In genomic region chr16:44018372-44018771, GRCm38 (mm10) we compare ENCODE assay signal across 10 mouse cellular contexts. TPM values are rescaled to one million over a fixed set of nuclear protein-coding genes. Genes with fewer than 3 reads are reported as not detected.
DNase-seq lines count a peak whose midpoint lies in the region; ATAC-seq and TF ChIP-seq lines count a peak whose summit lies in the region.
"Had no signal": no experiment of that assay in that cellular context is flagged by ENCODE, and none has a peak within 500 bp of the region (broad histone marks: within the 10 kb centered on the region; RNA-seq: fewer than 3 reads in every experiment).

No protein-coding gene starts in this region.

- intact Hi-C loops in left cerebral cortex, postnatal 25 days (cut with DNase I), result no loop called here

- no peak overlapping the region for H3K27ac ChIP-seq in lung, embryonic 15.5 days
- peak overlapping the region; percentile 82 for H3K27ac ChIP-seq in liver, embryonic 14.5 days
- no peak overlapping the region for H3K27ac ChIP-seq in stomach, embryonic 16.5 days (ENCODE audit: low read length)
- H3K27ac ChIP-seq in forebrain, embryonic 13.5 days, result no peak overlapping the region
- H3K27ac ChIP-seq: neural tube, embryonic 12.5 days had no signal

- DNase-seq in lung, adult 2 months, result no peak
- peak; percentile 66 to 78 (median 72) for DNase-seq in liver, embryonic 14.5 days (ENCODE audit: low read depth in 3 of 3, low spot score in 3 of 3)
- no peak for DNase-seq in left cerebral cortex, postnatal 25 days (ENCODE audit: low spot score in 2 of 2)
- DNase-seq: cerebellum, postnatal 14 days; kidney, adult 9 months had no signal

- TF ChIP-seq POLR2A in lung, adult 2 months (IDR thresholded peaks at IDR 0.05; ENCODE audit: borderline replicate concordance, extremely low read depth, low read depth, low read length), result no peak

- no peaks in the 10 kb centered on the region for H3K36me3 ChIP-seq in lung, embryonic 15.5 days
- no peaks in the 10 kb centered on the region for H3K36me3 ChIP-seq in liver, embryonic 14.5 days (replicated peaks; ENCODE audit: control insufficient read depth, insufficient read depth, low read depth)
- no peaks in the 10 kb centered on the region for H3K36me3 ChIP-seq in stomach, embryonic 16.5 days (ENCODE audit: control insufficient read depth, insufficient read depth, low read length)
- H3K36me3 ChIP-seq in forebrain, embryonic 13.5 days (ENCODE audit: poor library complexity, severe bottlenecking), result no peaks in the 10 kb centered on the region
- H3K36me3 ChIP-seq: neural tube, embryonic 12.5 days had no signal

- H3K4me1 ChIP-seq in lung, embryonic 15.5 days, result peaks cover 13% of the 10 kb centered on the region
- no peaks in the 10 kb centered on the region; the same call in 1 of the 2 replicates for H3K4me1 ChIP-seq in lung, adult 2 months (ENCODE audit: control insufficient read depth, insufficient read depth, low read length)
- H3K4me1 ChIP-seq in liver, embryonic 14.5 days (replicated peaks; ENCODE audit: control insufficient read depth in 2 of 2, insufficient read depth in 2 of 2, low read length in 1 of 2), result peaks cover 30 to 33% of the 10 kb centered on the region in 2 experiments
- no peaks in the 10 kb centered on the region for H3K4me1 ChIP-seq in stomach, embryonic 16.5 days (ENCODE audit: control insufficient read depth, insufficient read depth, low read length)
- H3K4me1 ChIP-seq in forebrain, embryonic 13.5 days, result no peaks in the 10 kb centered on the region
- H3K4me1 ChIP-seq: neural tube, embryonic 12.5 days had no signal

- 26% methylated on average over 7 of the region's 7 CpGs for WGBS in lung, embryonic 15.5 days
- WGBS in lung, adult 2 months, result 23% methylated on average over 7 of the region's 7 CpGs
- 6% methylated on average over 7 of the region's 7 CpGs for WGBS in liver, embryonic 14.5 days (ENCODE audit: insufficient replicate concordance)
- 41% methylated on average over 7 of the region's 7 CpGs for WGBS in stomach, embryonic 16.5 days
- WGBS in forebrain, embryonic 13.5 days, result 63% methylated on average over 7 of the region's 7 CpGs

- H3K9ac ChIP-seq in lung, embryonic 15.5 days, result no peak overlapping the region
- H3K9ac ChIP-seq in liver, embryonic 14.5 days (replicated peaks), result peak overlapping the region; percentile 48
- H3K9ac ChIP-seq in stomach, embryonic 16.5 days (ENCODE audit: low read length), result no peak overlapping the region
- H3K9ac ChIP-seq in forebrain, embryonic 13.5 days, result no peak overlapping the region
- H3K9ac ChIP-seq: neural tube, embryonic 12.5 days had no signal

- peak overlapping the region; percentile 18; the same call in 1 of the 2 replicates for H3K4me2 ChIP-seq in lung, embryonic 15.5 days
- H3K4me2 ChIP-seq in liver, embryonic 14.5 days (ENCODE audit: low read depth), result peak overlapping the region; percentile 68
- H3K4me2 ChIP-seq in stomach, embryonic 16.5 days (ENCODE audit: low read depth, low read length), result no peak overlapping the region
- H3K4me2 ChIP-seq in forebrain, embryonic 13.5 days, result no peak overlapping the region
- H3K4me2 ChIP-seq: neural tube, embryonic 12.5 days had no signal

- ATAC-seq in lung, embryonic 15.5 days (ENCODE audit: borderline replicate concordance, extremely low read depth, low FRiP score, low TSS enrichment), result no peak
- ATAC-seq in erythroblast, adult 5-6 weeks (replicated peaks; ENCODE audit: low FRiP score, poor library complexity, severe bottlenecking), result peak; percentile 95
- peak; percentile 99 for ATAC-seq in liver, embryonic 14.5 days (ENCODE audit: insufficient read depth)
- ATAC-seq in stomach, embryonic 16.5 days (ENCODE audit: insufficient read depth, low FRiP score), result peak; percentile 73
- no peak for ATAC-seq in forebrain, embryonic 13.5 days

- TF ChIP-seq EP300 in liver, embryonic 14.5 days (IDR thresholded peaks at IDR 0.05; ENCODE audit: low read depth), result peak; percentile 3; the same call in 1 of the 2 replicates

- H3K9me3 ChIP-seq in lung, embryonic 15.5 days, result no peaks in the 10 kb centered on the region
- no peaks in the 10 kb centered on the region for H3K9me3 ChIP-seq in liver, embryonic 14.5 days (ENCODE audit: control insufficient read depth, low read length)
- H3K9me3 ChIP-seq in stomach, embryonic 16.5 days (replicated peaks; ENCODE audit: control insufficient read depth, low read length), result no peaks in the 10 kb centered on the region
- no peaks in the 10 kb centered on the region for H3K9me3 ChIP-seq in forebrain, embryonic 13.5 days (replicated peaks)
- H3K9me3 ChIP-seq: neural tube, embryonic 12.5 days had no signal

- TF ChIP-seq CTCF in lung, adult 2 months (IDR thresholded peaks at IDR 0.05; ENCODE audit: insufficient read depth, low read length), result no peak
- TF ChIP-seq CTCF in liver, embryonic 14.5 days (IDR thresholded peaks at IDR 0.05; ENCODE audit: low read depth), result no peak

- H3K27me3 ChIP-seq in lung, embryonic 15.5 days, result no peaks in the 10 kb centered on the region
- no peaks in the 10 kb centered on the region for H3K27me3 ChIP-seq in liver, embryonic 14.5 days (ENCODE audit: control insufficient read depth, insufficient read depth, low read length)
- H3K27me3 ChIP-seq in stomach, embryonic 16.5 days (ENCODE audit: control insufficient read depth, insufficient read depth, low read length), result no peaks in the 10 kb centered on the region
- no peaks in the 10 kb centered on the region for H3K27me3 ChIP-seq in forebrain, embryonic 13.5 days
- H3K27me3 ChIP-seq: neural tube, embryonic 12.5 days had no signal

- H3K4me3 ChIP-seq in lung, embryonic 15.5 days, result no peak overlapping the region
- H3K4me3 ChIP-seq in lung, adult 2 months (replicated peaks; ENCODE audit: extremely low read depth, low read depth, low read length), result no peak overlapping the region
- peak overlapping the region; percentile 23 to 35 for H3K4me3 ChIP-seq in liver, embryonic 14.5 days (ENCODE audit: insufficient read depth in 1 of 2, low read depth in 2 of 2, low read length in 2 of 2)
- no peak overlapping the region for H3K4me3 ChIP-seq in stomach, embryonic 16.5 days (replicated peaks; ENCODE audit: low read length)
- no peak overlapping the region for H3K4me3 ChIP-seq in forebrain, embryonic 13.5 days
- H3K4me3 ChIP-seq: neural tube, embryonic 12.5 days had no signal

RNA-seq across cellular contexts. Expression of gene Zdhhc23, which starts 38.8 kb away (rescaled TPM):
- 1.4 TPM in 2 replicates for polyA plus RNA-seq in lung, embryonic 15.5 days (2015; fragmentation: Nextera tagmentation; extraction: Ambion mirVana)
- 1.6 and 2.3 TPM in 2 replicates for polyA plus RNA-seq in lung, adult 2 months (2012; rRNA removed)
- total RNA-seq in erythroblast, adult 5-6 weeks (2015; ENCODE audit: low replicate concordance), result 0.19 and 0.21 TPM in 2 replicates
- total RNA-seq in erythroblast, adult 5-6 weeks (2017; ENCODE audit: low replicate concordance), result 0.26 TPM in 1 of 2 replicates, not detected in the other
- 0.22 and 0.25 TPM in 2 replicates for polyA plus RNA-seq in liver, embryonic 14.5 days (2012; rRNA removed)
- polyA plus RNA-seq in liver, embryonic 14.5 days (2014; fragmentation: Nextera tagmentation; extraction: Ambion mirVana), result 0.16 and 0.20 TPM in 2 replicates
- polyA plus RNA-seq in stomach, embryonic 16.5 days (2015; fragmentation: Nextera tagmentation; extraction: Ambion mirVana), result 3.0 and 3.2 TPM in 2 replicates
- 0.76 and 1.2 TPM in 2 replicates for polyA plus RNA-seq in forebrain, embryonic 13.5 days (2015; fragmentation: Nextera tagmentation; extraction: Ambion mirVana)
- 10 to 100 TPM; 27.0 to 28.5 TPM for total RNA-seq in left cerebral cortex, postnatal 25 days (2021)

RNA-seq across cellular contexts. Expression of gene Gramd1c, which starts 44.8 kb away (rescaled TPM):
- polyA plus RNA-seq in lung, embryonic 15.5 days (2015; fragmentation: Nextera tagmentation; extraction: Ambion mirVana), result 6.7 and 7.0 TPM in 2 replicates
- polyA plus RNA-seq in lung, adult 2 months (2012; rRNA removed), result 0.62 and 1.3 TPM in 2 replicates
- total RNA-seq in erythroblast, adult 5-6 weeks (2015; ENCODE audit: low replicate concordance), result 1.2 and 1.3 TPM in 2 replicates
- total RNA-seq in erythroblast, adult 5-6 weeks (2017; ENCODE audit: low replicate concordance), result 1.8 and 2.1 TPM in 2 replicates
- polyA plus RNA-seq in liver, embryonic 14.5 days (2012; rRNA removed), result 1.0 and 1.6 TPM in 2 replicates
- polyA plus RNA-seq in liver, embryonic 14.5 days (2014; fragmentation: Nextera tagmentation; extraction: Ambion mirVana), result 2.2 and 2.9 TPM in 2 replicates
- polyA plus RNA-seq in stomach, embryonic 16.5 days (2015; fragmentation: Nextera tagmentation; extraction: Ambion mirVana), result 6.8 and 9.2 TPM in 2 replicates
- polyA plus RNA-seq in forebrain, embryonic 13.5 days (2015; fragmentation: Nextera tagmentation; extraction: Ambion mirVana), result 2.1 and 2.9 TPM in 2 replicates
- 1 to 10 TPM; 1.4 to 3.2 TPM for total RNA-seq in left cerebral cortex, postnatal 25 days (2021)

Comparison
In these comparisons a context has a peak if more than half of its experiments do, and no peak if none do; other contexts are left out.
1. ATAC-seq: peak in erythroblast, adult 5-6 weeks (single experiment), liver, embryonic 14.5 days (single experiment) and stomach, embryonic 16.5 days (single experiment); none in lung, embryonic 15.5 days (single experiment) and forebrain, embryonic 13.5 days (single experiment).
2. H3K4me2 ChIP-seq: peak in lung, embryonic 15.5 days (single experiment) and liver, embryonic 14.5 days (single experiment); none in stomach, embryonic 16.5 days (single experiment) and forebrain, embryonic 13.5 days (single experiment).
3. H3K4me3 ChIP-seq: peak in liver, embryonic 14.5 days (2 of 2); none in lung, embryonic 15.5 days (single experiment), lung, adult 2 months (single experiment), stomach, embryonic 16.5 days (single experiment) and forebrain, embryonic 13.5 days (single experiment).
4. DNase-seq: peak in liver, embryonic 14.5 days (3 of 3); none in lung, adult 2 months (single experiment) and left cerebral cortex, postnatal 25 days (0 of 2).